Mouse (Mus musculus): ENCODE results near the gene Carmil3. TPM values are rescaled to one million over a fixed set of nuclear protein-coding genes. Genes with fewer than 3 reads are reported as not detected.
A peak's percentile ranks its signal among the peaks of the same experiment; 100 is the strongest.

The Carmil3 gene
- polyA plus RNA-seq, 1 experiment from 2014 or later = 38.1 TPM

DNA sequence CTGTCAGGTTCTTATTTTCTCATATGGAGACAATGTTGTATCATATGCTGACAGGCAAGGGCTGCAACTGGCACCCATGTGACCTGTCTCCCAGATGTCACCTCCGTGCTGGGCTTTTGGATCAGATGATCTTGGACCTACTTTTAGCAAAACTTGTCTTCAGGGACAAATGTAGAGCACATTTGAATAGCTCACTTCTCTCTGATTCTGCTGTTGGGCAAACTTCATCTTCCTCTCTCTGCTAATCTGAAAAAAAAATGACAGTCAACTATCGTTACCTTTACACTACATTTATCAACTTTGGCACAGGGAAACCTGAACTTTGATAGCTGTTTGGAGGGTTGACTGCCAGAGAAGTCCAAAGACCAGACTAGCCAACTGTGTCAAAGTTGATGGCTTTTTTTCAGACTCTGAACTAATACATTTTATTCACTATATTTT is 22.1 kb upstream of the Carmil3 start:
- no peak overlapping the region for H3K4me2 ChIP-seq (ENCODE audit: low read length)
- no peaks in the 10 kb centered on the region for H3K27me3 ChIP-seq (replicated peaks; ENCODE audit: control insufficient read depth, insufficient read depth, low read length)
- H3K36me3 ChIP-seq (ENCODE audit: control insufficient read depth, insufficient read depth) = no peaks in the 10 kb centered on the region
- WGBS = 94% methylated on average over 2 of the region's 2 CpGs
- no peak overlapping the region for H3K4me3 ChIP-seq (replicated peaks; ENCODE audit: low read length)
- H3K4me1 ChIP-seq (replicated peaks; ENCODE audit: control insufficient read depth, insufficient read depth, low read length) = no peaks in the 10 kb centered on the region
- H3K9ac ChIP-seq (replicated peaks; ENCODE audit: low read depth, low read length) = no peak overlapping the region
- H3K27ac ChIP-seq (ENCODE audit: low read length) = no peak overlapping the region
- ATAC-seq = no peak
- no peaks in the 10 kb centered on the region for H3K9me3 ChIP-seq (ENCODE audit: control insufficient read depth, low read length)

DNA sequence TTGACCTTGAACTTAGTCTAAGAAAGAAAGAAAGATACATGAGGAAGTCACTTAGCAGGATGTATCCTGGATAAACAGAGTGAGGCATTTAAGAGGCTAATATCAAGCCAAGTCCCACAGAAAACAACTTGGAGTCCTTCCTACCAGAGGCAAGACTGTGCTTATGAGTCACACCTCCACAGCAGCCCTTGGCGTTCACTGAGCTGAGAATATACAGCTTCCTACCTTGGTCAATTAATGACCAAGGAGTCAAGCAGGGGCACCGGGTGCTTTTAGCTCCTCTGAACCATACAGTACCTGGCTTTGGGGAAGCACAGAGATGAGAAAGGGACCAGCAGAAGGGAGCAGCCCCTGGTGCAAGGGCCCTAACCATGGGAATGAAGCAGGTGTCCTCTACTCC is 21.4 kb upstream of the Carmil3 start:
- H3K36me3 ChIP-seq (ENCODE audit: control insufficient read depth, insufficient read depth) = no peaks in the 10 kb centered on the region
- H3K4me3 ChIP-seq (replicated peaks; ENCODE audit: low read length) = no peak overlapping the region
- no peak for ATAC-seq
- H3K27ac ChIP-seq (ENCODE audit: low read length) = no peak overlapping the region
- H3K27me3 ChIP-seq (replicated peaks; ENCODE audit: control insufficient read depth, insufficient read depth, low read length) = no peaks in the 10 kb centered on the region
- WGBS = 91% methylated on average over 2 of the region's 2 CpGs
- H3K4me1 ChIP-seq (replicated peaks; ENCODE audit: control insufficient read depth, insufficient read depth, low read length) = no peaks in the 10 kb centered on the region
- H3K9ac ChIP-seq (replicated peaks; ENCODE audit: low read depth, low read length) = no peak overlapping the region
- no peaks in the 10 kb centered on the region for H3K9me3 ChIP-seq (ENCODE audit: control insufficient read depth, low read length)
- no peak overlapping the region for H3K4me2 ChIP-seq (ENCODE audit: low read length)

DNA sequence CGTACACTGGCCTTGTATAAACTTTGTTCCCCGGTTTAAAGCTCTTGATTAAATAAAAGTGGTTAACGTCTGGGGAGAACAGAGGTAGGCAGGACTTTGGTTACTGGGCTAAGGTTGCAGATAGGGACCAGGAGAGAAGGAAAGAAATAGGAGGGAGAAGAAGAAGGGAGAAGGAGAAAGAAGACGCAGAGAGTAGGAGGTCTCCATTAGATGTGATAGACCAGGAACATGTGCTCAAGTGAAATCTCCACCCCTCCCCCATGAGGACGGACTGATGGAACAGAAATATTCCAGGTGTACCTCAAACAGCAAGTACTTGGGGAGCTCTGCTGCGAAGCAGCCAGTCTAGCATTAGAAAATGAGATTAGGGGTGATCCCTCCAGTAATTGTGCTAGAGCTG is 20.6 kb upstream of the Carmil3 start:
- H3K4me1 ChIP-seq (replicated peaks; ENCODE audit: control insufficient read depth, insufficient read depth, low read length) = no peaks in the 10 kb centered on the region
- 83% methylated on average over 6 of the region's 6 CpGs for WGBS
- H3K4me3 ChIP-seq (replicated peaks; ENCODE audit: low read length) = no peak overlapping the region
- no peaks in the 10 kb centered on the region for H3K36me3 ChIP-seq (ENCODE audit: control insufficient read depth, insufficient read depth)
- no peak overlapping the region for H3K4me2 ChIP-seq (ENCODE audit: low read length)
- H3K9ac ChIP-seq (replicated peaks; ENCODE audit: low read depth, low read length) = no peak overlapping the region
- ATAC-seq = no peak
- no peaks in the 10 kb centered on the region for H3K9me3 ChIP-seq (ENCODE audit: control insufficient read depth, low read length)
- H3K27me3 ChIP-seq (replicated peaks; ENCODE audit: control insufficient read depth, insufficient read depth, low read length) = no peaks in the 10 kb centered on the region
- no peak overlapping the region for H3K27ac ChIP-seq (ENCODE audit: low read length)

- Histone ChIP-seq H3K9ac (replicated peaks; ENCODE audit: low read depth, low read length) (no peak overlapping the region), H3K4me1 (replicated peaks; ENCODE audit: control insufficient read depth, insufficient read depth, low read length) (no peaks in the 10 kb centered on the region), H3K4me2 (ENCODE audit: low read length) (no peak overlapping the region), H3K36me3 (ENCODE audit: control insufficient read depth, insufficient read depth) (no peaks in the 10 kb centered on the region), H3K27me3 (replicated peaks; ENCODE audit: control insufficient read depth, insufficient read depth, low read length) (no peaks in the 10 kb centered on the region), H3K9me3 (ENCODE audit: control insufficient read depth, low read length) (no peaks in the 10 kb centered on the region), H3K4me3 (replicated peaks; ENCODE audit: low read length) (no peak overlapping the region), H3K27ac (ENCODE audit: low read length) (no peak overlapping the region)
- no peak for ATAC-seq
- WGBS = 26% methylated on average over 10 of the region's 10 CpGs
Measured at GRCm38 (mm10) chr14:55470806-55471205, 19.6 kb upstream of the Carmil3 start.

DNA sequence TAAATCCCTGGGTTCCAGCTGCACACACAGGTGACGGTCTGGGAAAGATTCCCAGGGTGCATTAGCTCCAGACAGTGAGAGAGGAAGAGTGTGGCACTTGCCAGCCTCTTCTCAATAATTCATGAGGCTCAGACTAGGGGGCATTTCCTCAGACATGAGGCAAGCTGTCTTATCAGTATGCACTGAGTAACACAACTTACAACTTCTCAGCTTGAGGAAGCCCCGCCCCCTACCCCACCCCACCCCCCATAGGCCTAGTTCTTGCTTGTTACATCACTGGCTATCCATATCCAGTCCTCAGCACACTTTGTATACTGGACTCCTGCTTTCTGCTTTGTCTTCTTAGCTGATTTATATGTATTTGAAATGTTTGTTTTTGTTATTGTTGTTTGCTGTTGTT is 14.8 kb upstream of the Carmil3 start:
- no peak overlapping the region for H3K4me3 ChIP-seq (replicated peaks; ENCODE audit: low read length)
- no peaks in the 10 kb centered on the region for H3K36me3 ChIP-seq (ENCODE audit: control insufficient read depth, insufficient read depth)
- H3K4me2 ChIP-seq (ENCODE audit: low read length) = no peak overlapping the region
- no peaks in the 10 kb centered on the region for H3K9me3 ChIP-seq (ENCODE audit: control insufficient read depth, low read length)
- no peak for ATAC-seq
- H3K4me1 ChIP-seq (replicated peaks; ENCODE audit: control insufficient read depth, insufficient read depth, low read length) = no peaks in the 10 kb centered on the region
- no peak overlapping the region for H3K27ac ChIP-seq (ENCODE audit: low read length)
- no peak overlapping the region for H3K9ac ChIP-seq (replicated peaks; ENCODE audit: low read depth, low read length)
- WGBS = 54% methylated on average over 2 of the region's 2 CpGs
- H3K27me3 ChIP-seq (replicated peaks; ENCODE audit: control insufficient read depth, insufficient read depth, low read length) = no peaks in the 10 kb centered on the region

- ATAC-seq = no peak
- no peaks in the 10 kb centered on the region for H3K36me3 ChIP-seq (ENCODE audit: control insufficient read depth, insufficient read depth)
- H3K4me2 ChIP-seq (ENCODE audit: low read length) = no peak overlapping the region
- WGBS = 100% methylated on average over 1 of the region's 1 CpGs
- H3K27ac ChIP-seq (ENCODE audit: low read length) = no peak overlapping the region
- H3K9me3 ChIP-seq (ENCODE audit: control insufficient read depth, low read length) = no peaks in the 10 kb centered on the region
- H3K9ac ChIP-seq (replicated peaks; ENCODE audit: low read depth, low read length) = no peak overlapping the region
- no peak overlapping the region for H3K4me3 ChIP-seq (replicated peaks; ENCODE audit: low read length)
- no peaks in the 10 kb centered on the region for H3K27me3 ChIP-seq (replicated peaks; ENCODE audit: control insufficient read depth, insufficient read depth, low read length)
- H3K4me1 ChIP-seq (replicated peaks; ENCODE audit: control insufficient read depth, insufficient read depth, low read length) = no peaks in the 10 kb centered on the region
Measured at GRCm38 (mm10) chr14:55477421-55477820, 13.0 kb upstream of the Carmil3 start.

- H3K4me1 ChIP-seq (replicated peaks; ENCODE audit: control insufficient read depth, insufficient read depth, low read length) = no peaks in the 10 kb centered on the region
- H3K36me3 ChIP-seq (ENCODE audit: control insufficient read depth, insufficient read depth) = no peaks in the 10 kb centered on the region
- H3K4me2 ChIP-seq (ENCODE audit: low read length) = no peak overlapping the region
- H3K9me3 ChIP-seq (ENCODE audit: control insufficient read depth, low read length) = no peaks in the 10 kb centered on the region
- H3K27me3 ChIP-seq (replicated peaks; ENCODE audit: control insufficient read depth, insufficient read depth, low read length) = no peaks in the 10 kb centered on the region
- WGBS = 88% methylated on average over 5 of the region's 5 CpGs
- no peak overlapping the region for H3K27ac ChIP-seq (ENCODE audit: low read length)
- no peak overlapping the region for H3K9ac ChIP-seq (replicated peaks; ENCODE audit: low read depth, low read length)
- no peak overlapping the region for H3K4me3 ChIP-seq (replicated peaks; ENCODE audit: low read length)
- no peak for ATAC-seq
Measured at GRCm38 (mm10) chr14:55477829-55478228, 12.6 kb upstream of the Carmil3 start.

- Histone ChIP-seq H3K9me3 (ENCODE audit: control insufficient read depth, low read length) (no peaks in the 10 kb centered on the region), H3K27ac (ENCODE audit: low read length) (peak within 1 kb of the TSS; percentile 54), H3K4me1 (replicated peaks; ENCODE audit: control insufficient read depth, insufficient read depth, low read length) (peaks cover under 1% of the 10 kb centered on the region), H3K9ac (replicated peaks; ENCODE audit: low read depth, low read length) (peak within 1 kb of the TSS; percentile 68), H3K36me3 (ENCODE audit: control insufficient read depth, insufficient read depth) (no peaks in the 10 kb centered on the region), H3K27me3 (replicated peaks; ENCODE audit: control insufficient read depth, insufficient read depth, low read length) (no peaks in the 10 kb centered on the region), H3K4me2 (ENCODE audit: low read length) (peak within 1 kb of the TSS; percentile 58), H3K4me3 (replicated peaks; ENCODE audit: low read length) (peak within 1 kb of the TSS; percentile 58)
- under 1% methylated on average over 38 of the region's 38 CpGs for WGBS
- ATAC-seq = peak; percentile 95
Measured at GRCm38 (mm10) chr14:55478651-55479599, 11.5 kb upstream of the Carmil3 start, which contains the start of gene Dhrs4. Gene Dhrs4 (plus strand): TSS chr14:55478758.

GRCm38 (mm10) chr14:55479629-55480028 is 10.8 kb upstream of the Carmil3 start:
- Histone ChIP-seq H3K27ac (ENCODE audit: low read length) (no peak overlapping the region), H3K9ac (replicated peaks; ENCODE audit: low read depth, low read length) (no peak overlapping the region), H3K4me2 (ENCODE audit: low read length) (no peak overlapping the region), H3K27me3 (replicated peaks; ENCODE audit: control insufficient read depth, insufficient read depth, low read length) (no peaks in the 10 kb centered on the region), H3K4me3 (replicated peaks; ENCODE audit: low read length) (no peak overlapping the region), H3K9me3 (ENCODE audit: control insufficient read depth, low read length) (no peaks in the 10 kb centered on the region), H3K36me3 (ENCODE audit: control insufficient read depth, insufficient read depth) (no peaks in the 10 kb centered on the region), H3K4me1 (replicated peaks; ENCODE audit: control insufficient read depth, insufficient read depth, low read length) (peaks cover 7% of the 10 kb centered on the region)
- WGBS = 95% methylated on average over 10 of the region's 10 CpGs
- ATAC-seq = no peak
